Mouse (Mus musculus): Measurements from ENCODE around the gene Wbp1l. TPM values are rescaled to one million over a fixed set of nuclear protein-coding genes. Genes with fewer than 3 reads are reported as not detected.
A peak's percentile ranks its signal among the peaks of the same experiment; 100 is the strongest.
"Not testable (repeated sequence)": the region's sequence is repeated elsewhere in the genome, so short reads cannot be mapped to it uniquely, and the experiment has no call there.

The Wbp1l gene
- polyA plus RNA-seq, 1 experiment from 2014 or later: 35.6 TPM

- H3K27me3 ChIP-seq (ENCODE audit: insufficient read depth, low read length): no peaks in the 10 kb centered on the region
- H3K4me1 ChIP-seq (replicated peaks; ENCODE audit: insufficient read depth, low read length): no peaks in the 10 kb centered on the region
- no peak overlapping the region for H3K4me3 ChIP-seq (replicated peaks; ENCODE audit: low read depth, low read length)
- H3K36me3 ChIP-seq (ENCODE audit: insufficient read depth, low read length): 0 out of 2 replicates have a peak, but pooled peaks cover 5% of the 10 kb centered on the region
- H3K9me3 ChIP-seq (replicated peaks; ENCODE audit: low read length): no peaks in the 10 kb centered on the region
- H3K27ac ChIP-seq: no peak overlapping the region
- H3K4me2 ChIP-seq (ENCODE audit: low read length): no peak overlapping the region
- WGBS: 78% methylated on average over 14 of the region's 14 CpGs
- DNase-seq (ENCODE audit: low spot score) (no peak), ATAC-seq (replicated peaks; ENCODE audit: low FRiP score, low read depth) (no peak)
- H3K9ac ChIP-seq (ENCODE audit: low read depth, low read length): no peak overlapping the region
- no peak for TF ChIP-seq CTCF (IDR thresholded peaks at IDR 0.05; ENCODE audit: low read depth)
Observed at GRCm38 (mm10) chr19:46562581-46563515, 36.0 kb upstream of the Wbp1l start.

GRCm38 (mm10) chr19:46563603-46564002 is 35.3 kb upstream of the Wbp1l start:
- no peak overlapping the region for H3K27ac ChIP-seq
- 64% methylated on average over 4 of the region's 4 CpGs for WGBS
- no peak overlapping the region for H3K4me2 ChIP-seq (ENCODE audit: low read length)
- no peaks in the 10 kb centered on the region for H3K27me3 ChIP-seq (ENCODE audit: insufficient read depth, low read length)
- TF ChIP-seq CTCF (IDR thresholded peaks at IDR 0.05; ENCODE audit: low read depth): no peak
- H3K9me3 ChIP-seq (replicated peaks; ENCODE audit: low read length): no peaks in the 10 kb centered on the region
- ATAC-seq (replicated peaks; ENCODE audit: low FRiP score, low read depth) (no peak), DNase-seq (ENCODE audit: low spot score) (no peak)
- H3K4me3 ChIP-seq (replicated peaks; ENCODE audit: low read depth, low read length): no peak overlapping the region
- H3K4me1 ChIP-seq (replicated peaks; ENCODE audit: insufficient read depth, low read length): no peaks in the 10 kb centered on the region
- H3K36me3 ChIP-seq (ENCODE audit: insufficient read depth, low read length): 0 out of 2 replicates have a peak, but pooled peaks cover 5% of the 10 kb centered on the region
- H3K9ac ChIP-seq (ENCODE audit: low read depth, low read length): no peak overlapping the region

GRCm38 (mm10) chr19:46564043-46564462 is 34.8 kb upstream of the Wbp1l start:
- ATAC-seq (replicated peaks; ENCODE audit: low FRiP score, low read depth): no peak

GRCm38 (mm10) chr19:46571211-46571877 is 27.5 kb upstream of the Wbp1l start:
- ATAC-seq (replicated peaks; ENCODE audit: low FRiP score, low read depth); H3K9me3 ChIP-seq (replicated peaks; ENCODE audit: low read length); DNase-seq (ENCODE audit: low spot score); H3K4me3 ChIP-seq (replicated peaks; ENCODE audit: low read depth, low read length); H3K36me3 ChIP-seq (ENCODE audit: insufficient read depth, low read length); H3K27ac ChIP-seq; H3K27me3 ChIP-seq (ENCODE audit: insufficient read depth, low read length); H3K9ac ChIP-seq (ENCODE audit: low read depth, low read length): not testable (repeated sequence)
- Histone ChIP-seq H3K4me1 (replicated peaks; ENCODE audit: insufficient read depth, low read length) (0 out of 2 replicates have a peak, but pooled peaks cover 14% of the 10 kb centered on the region), H3K4me2 (ENCODE audit: low read length) (peak overlapping the region; percentile 82; the same call in 1 of the 2 replicates)
- WGBS: 76% methylated on average over 3 of the region's 3 CpGs

More at GRCm38 (mm10) chr19:46564043-46564462, 34.8 kb upstream of the Wbp1l start:
- Histone ChIP-seq H3K9ac (ENCODE audit: low read depth, low read length) (no peak overlapping the region), H3K4me1 (replicated peaks; ENCODE audit: insufficient read depth, low read length) (no peaks in the 10 kb centered on the region), H3K36me3 (ENCODE audit: insufficient read depth, low read length) (0 out of 2 replicates have a peak, but pooled peaks cover 5% of the 10 kb centered on the region), H3K27ac (no peak overlapping the region), H3K27me3 (ENCODE audit: insufficient read depth, low read length) (no peaks in the 10 kb centered on the region), H3K4me2 (ENCODE audit: low read length) (no peak overlapping the region), H3K9me3 (replicated peaks; ENCODE audit: low read length) (no peaks in the 10 kb centered on the region), H3K4me3 (replicated peaks; ENCODE audit: low read depth, low read length) (no peak overlapping the region)
- DNase-seq (ENCODE audit: low spot score): no peak
- no peak for TF ChIP-seq CTCF (IDR thresholded peaks at IDR 0.05; ENCODE audit: low read depth)
- 83% methylated on average over 14 of the region's 14 CpGs for WGBS

- 16% methylated on average over 10 of the region's 10 CpGs for WGBS
- H3K9ac ChIP-seq (ENCODE audit: low read depth, low read length): peak overlapping the region; percentile 60; the same call in 1 of the 2 replicates
- ATAC-seq (replicated peaks; ENCODE audit: low FRiP score, low read depth): no peak
- H3K27ac ChIP-seq: no peak overlapping the region
- DNase-seq (ENCODE audit: low spot score): no peak
- H3K4me2 ChIP-seq (ENCODE audit: low read length): peak overlapping the region; percentile 82
- H3K27me3 ChIP-seq (ENCODE audit: insufficient read depth, low read length): no peaks in the 10 kb centered on the region
- peak overlapping the region; percentile 79 for H3K4me3 ChIP-seq (replicated peaks; ENCODE audit: low read depth, low read length)
- no peaks in the 10 kb centered on the region for H3K9me3 ChIP-seq (replicated peaks; ENCODE audit: low read length)
- 0 out of 2 replicates have a peak, but pooled peaks cover 14% of the 10 kb centered on the region for H3K4me1 ChIP-seq (replicated peaks; ENCODE audit: insufficient read depth, low read length)
- H3K36me3 ChIP-seq (ENCODE audit: insufficient read depth, low read length): no peaks in the 10 kb centered on the region
- no peak; the same call in 1 of the 2 replicates for TF ChIP-seq CTCF (IDR thresholded peaks at IDR 0.05; ENCODE audit: low read depth)
Observed at GRCm38 (mm10) chr19:46571878-46572244, 27.0 kb upstream of the Wbp1l start.

GRCm38 (mm10) chr19:46572548-46572947 is 26.3 kb upstream of the Wbp1l start:
- no peaks in the 10 kb centered on the region for H3K27me3 ChIP-seq (ENCODE audit: insufficient read depth, low read length)
- no peaks in the 10 kb centered on the region for H3K36me3 ChIP-seq (ENCODE audit: insufficient read depth, low read length)
- peak overlapping the region; percentile 82 for H3K4me2 ChIP-seq (ENCODE audit: low read length)
- no peak for TF ChIP-seq CTCF (IDR thresholded peaks at IDR 0.05; ENCODE audit: low read depth)
- 1% methylated on average over 17 of the region's 17 CpGs for WGBS
- no peaks in the 10 kb centered on the region for H3K9me3 ChIP-seq (replicated peaks; ENCODE audit: low read length)
- peak overlapping the region; percentile 60 for H3K9ac ChIP-seq (ENCODE audit: low read depth, low read length)
- 0 out of 2 replicates have a peak, but pooled peaks cover 14% of the 10 kb centered on the region for H3K4me1 ChIP-seq (replicated peaks; ENCODE audit: insufficient read depth, low read length)
- H3K4me3 ChIP-seq (replicated peaks; ENCODE audit: low read depth, low read length): peak overlapping the region; percentile 79
- peak overlapping the region; percentile 65 for H3K27ac ChIP-seq
- ATAC-seq (replicated peaks; ENCODE audit: low FRiP score, low read depth) (peak; percentile 6; the same call in 1 of the 2 replicates), DNase-seq (ENCODE audit: low spot score) (peak; percentile 39)
